Mouse (Mus musculus) gonadal fat pad, adult 2 months (tissue): Measurements from ENCODE around the gene Atf7. TPM values are rescaled to one million over a fixed set of nuclear protein-coding genes. Genes with fewer than 3 reads are reported as not detected.
"Not testable (repeated sequence)": the region's sequence is repeated elsewhere in the genome, so short reads cannot be mapped to it uniquely, and the experiment has no call there.

Experiments used
- DNase-seq: peaks from one replicate; pipeline ENCODE4 v3.0.0-alpha.2; 2012; ENCODE audit warnings: low read depth
- polyA plus RNA-seq: library from polyadenylated mRNA; depleted of rRNA; stranded (reverse); fragments of >200 nt; gene quantifications from 2 replicates; pipeline ENCODE4 v1.2.3, GENCODE M21; 2012

Gene Atf7
- polyA plus RNA-seq, 1 experiment, result 70.4 TPM

DNA sequence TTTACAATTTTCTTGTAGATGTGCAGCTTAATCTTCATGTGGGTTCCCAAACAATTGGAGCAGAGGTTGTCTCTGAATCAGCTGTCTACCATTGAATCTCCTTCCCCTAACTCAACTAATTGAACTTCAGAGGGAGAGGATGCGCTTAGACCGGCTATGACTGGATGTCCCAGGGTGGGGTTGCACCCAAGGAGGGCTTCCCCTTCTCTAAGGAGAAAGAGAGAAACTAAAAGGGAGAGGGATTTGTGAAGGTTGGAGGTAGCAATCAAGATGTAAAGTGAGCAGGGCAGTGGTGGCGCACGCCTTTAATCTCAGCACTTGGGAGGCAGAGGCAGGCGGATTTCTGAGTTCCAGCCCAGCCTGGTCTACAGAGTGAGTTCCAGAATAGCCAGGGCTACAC lies 5.8 kb downstream of the Atf7 start:
- DNase-seq, result no peak

DNA sequence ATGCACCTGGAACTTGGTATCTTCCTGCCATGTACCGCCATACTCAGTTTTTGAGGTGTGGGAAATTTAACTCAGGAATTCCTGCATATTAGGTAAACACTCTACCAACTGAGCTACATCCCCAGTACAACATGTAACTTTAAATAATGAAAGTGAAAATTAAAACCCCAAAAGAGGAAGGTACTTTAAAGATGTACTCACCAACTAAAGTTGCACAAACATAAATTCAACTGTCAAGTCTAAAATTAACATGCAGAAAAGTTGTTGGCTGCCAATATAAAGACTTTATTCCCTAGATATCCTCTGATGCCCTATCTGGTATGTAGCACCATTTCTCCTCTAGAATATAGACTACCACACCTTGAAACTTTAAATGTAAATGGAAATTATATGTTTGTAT lies 7.6 kb downstream of the Atf7 start:
- DNase-seq, result no peak

DNA sequence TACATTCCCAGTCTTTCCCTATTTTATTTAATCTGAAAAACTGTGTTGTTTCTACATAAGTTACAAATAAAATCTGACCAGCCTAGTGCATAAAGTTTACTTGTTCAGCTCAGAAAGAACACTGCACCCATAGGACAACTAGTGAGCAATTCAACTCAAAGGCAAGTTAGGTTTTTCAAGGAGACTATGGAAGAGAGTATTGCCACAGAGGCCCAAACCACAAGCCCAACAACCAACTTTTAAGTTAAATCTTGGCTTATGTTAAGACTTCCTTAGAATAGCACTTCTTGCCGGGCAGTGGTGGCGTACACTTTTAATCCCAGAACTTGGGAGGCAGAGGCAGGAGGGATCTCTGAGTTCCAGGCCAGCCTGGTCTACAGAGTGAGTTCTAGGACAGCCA lies 9.1 kb downstream of the Atf7 start:
- DNase-seq, result no peak

DNA sequence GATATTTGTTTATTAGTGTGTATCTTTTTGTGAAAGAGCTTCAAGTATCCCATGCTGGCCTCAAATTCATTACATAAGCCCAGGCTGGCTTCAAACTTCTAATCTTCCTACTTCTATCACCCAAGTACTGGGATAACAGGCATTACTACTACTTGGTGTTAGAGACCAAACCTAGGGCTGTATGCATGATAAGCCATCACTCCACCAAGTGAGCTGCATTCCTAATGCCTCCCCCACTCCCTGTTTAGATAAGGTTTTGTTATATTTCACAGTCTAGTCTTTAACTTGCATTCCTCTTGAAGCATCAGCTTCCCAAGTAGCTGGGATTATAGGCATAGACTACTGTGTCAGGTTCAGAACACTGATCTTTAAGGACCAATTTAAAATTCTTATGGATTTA lies 11.0 kb downstream of the Atf7 start:
- no peak for DNase-seq

DNA sequence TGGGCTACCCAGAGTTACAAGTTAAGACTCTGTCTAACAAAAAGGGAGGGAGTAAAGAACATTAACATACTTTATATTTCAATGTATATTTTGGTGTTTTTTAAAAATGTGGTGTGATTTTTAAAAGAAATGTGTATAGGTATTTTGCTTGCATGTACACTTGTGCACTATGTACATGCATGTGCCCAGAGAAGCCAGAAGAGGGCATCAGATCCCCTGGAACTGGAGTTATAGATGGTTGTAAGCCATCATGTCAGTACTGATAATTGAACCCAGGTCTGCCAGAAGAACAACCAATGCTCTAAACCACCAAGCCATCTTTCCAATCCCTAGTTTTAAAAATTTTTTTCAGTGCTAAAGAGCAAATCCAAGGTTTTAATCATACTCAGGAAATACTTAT lies 12.3 kb downstream of the Atf7 start:
- no peak for DNase-seq

DNA sequence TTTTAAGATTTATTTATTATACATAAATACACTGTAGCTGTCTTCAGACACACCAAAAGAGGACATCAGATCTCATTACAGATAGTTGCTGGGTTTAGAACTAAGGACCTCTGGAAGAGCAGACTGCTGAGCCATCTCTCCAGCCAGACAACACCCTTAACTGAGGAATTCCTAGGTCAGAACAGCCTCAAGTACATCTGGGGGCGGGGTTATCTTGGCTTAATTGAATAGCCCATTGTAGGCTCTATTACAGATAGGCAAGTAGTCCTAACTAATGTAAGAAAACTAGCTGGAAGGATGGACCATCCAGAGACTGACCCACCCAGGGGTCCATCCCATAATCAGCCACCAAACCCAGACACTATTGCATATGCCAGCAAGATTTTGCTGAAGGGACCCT lies 16.7 kb downstream of the Atf7 start:
- DNase-seq, result not testable (repeated sequence)

DNA sequence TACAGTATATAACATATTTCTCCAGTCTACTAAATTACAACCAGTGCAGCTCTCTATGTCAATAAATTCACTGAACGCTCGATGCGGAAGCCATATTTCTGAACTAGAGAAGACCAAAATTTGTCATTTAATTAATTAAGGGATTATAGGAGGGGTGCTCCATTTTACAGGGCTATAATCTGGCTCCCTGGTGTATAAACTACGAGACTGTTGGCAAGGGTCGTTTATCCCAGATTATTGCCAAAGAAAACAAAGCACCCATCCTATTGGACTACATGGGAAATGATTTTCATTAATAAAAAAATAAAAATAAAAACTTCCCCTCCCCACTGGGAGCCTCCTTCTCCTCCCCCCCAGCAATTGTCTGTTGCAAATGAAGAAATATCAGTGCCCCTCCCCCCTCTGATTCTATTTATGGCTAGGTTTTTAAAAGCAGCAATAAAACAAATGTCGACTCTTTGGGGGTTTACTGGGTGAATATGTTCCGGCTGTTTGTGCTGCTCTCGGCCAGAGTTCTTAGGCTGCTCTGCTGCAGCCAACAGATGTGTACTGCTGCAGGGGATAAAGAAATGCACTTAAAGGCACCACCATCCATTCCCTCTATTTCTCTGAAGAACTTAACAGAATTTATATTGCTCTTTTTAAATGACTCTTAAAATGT lies 31.1 kb downstream of the Atf7 start:
- no peak for DNase-seq

DNA sequence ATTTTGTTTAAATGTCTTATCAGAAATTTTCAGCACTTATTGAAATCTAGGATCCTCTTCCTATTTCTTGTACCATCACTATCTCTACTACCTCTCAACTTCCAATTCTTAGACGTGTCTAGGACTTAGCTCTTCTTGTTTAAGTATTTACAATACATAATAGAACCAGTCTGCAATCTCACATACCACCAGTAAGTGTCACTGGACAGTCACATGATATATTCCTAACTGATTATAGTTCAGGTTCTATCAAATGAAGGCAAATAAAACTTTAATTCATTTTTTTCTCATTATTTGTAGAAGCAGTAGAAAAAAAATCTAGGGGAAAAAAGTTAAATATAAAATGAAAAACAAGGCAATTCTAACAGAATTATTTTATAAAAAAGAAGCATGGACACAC lies 32.6 kb downstream of the Atf7 start:
- DNase-seq, result no peak

DNA sequence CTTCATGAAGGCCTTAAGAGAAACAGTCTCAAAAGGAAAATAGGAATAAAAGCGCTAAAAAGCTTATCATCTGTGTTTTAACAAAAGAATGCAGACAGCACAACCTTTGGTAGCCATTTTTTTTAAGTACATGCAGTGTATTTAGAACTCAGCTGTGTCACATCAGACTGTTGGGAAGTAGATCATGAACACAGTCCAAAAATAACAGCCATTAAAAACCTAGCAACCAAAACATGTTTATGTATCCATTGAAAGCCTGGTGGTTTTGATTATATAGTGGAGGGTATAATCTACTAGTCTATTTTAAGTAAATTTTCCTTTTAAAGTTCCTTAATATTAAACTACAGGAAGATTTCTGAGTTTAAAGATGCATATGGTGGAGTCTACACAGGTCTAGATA lies 34.7 kb downstream of the Atf7 start:
- no peak for DNase-seq

DNA sequence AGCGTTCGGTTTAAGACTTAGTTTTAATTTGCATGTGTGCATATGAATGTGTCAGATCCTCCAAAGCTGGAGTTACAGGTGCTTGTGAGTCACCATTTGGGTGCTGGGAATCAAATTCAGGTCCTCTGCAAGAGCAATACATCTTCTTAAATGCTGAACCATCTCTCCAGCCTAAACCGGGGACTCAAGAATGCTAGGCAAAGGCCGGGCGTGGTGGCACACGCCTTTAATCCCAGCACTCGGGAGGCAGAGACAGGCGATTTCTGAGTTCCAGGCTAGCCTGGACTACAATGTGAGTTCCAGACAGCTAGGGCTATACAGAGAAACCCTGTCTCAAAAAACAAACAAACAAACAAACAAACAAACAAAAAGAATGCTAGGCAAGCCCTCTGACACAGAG lies 35.4 kb downstream of the Atf7 start:
- no peak for DNase-seq

DNA sequence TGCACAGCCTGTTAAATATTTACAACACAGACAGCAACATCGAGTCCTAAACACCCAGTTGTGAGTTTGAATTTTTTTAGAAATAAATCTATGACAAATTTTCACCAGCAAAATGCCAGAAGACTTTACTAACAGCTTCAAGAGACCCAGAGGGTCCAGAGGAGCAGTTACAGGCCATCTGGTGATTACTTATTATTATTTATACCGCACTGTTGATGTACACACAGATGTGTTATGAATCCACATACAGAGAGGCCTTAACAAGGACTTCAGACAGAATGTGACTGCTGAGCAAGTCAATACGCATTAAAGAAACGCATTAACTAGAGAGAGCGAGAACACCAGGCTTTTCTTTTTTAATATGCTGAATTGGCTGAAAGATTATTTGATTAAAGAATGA lies 39.8 kb downstream of the Atf7 start:
- no peak for DNase-seq

DNA sequence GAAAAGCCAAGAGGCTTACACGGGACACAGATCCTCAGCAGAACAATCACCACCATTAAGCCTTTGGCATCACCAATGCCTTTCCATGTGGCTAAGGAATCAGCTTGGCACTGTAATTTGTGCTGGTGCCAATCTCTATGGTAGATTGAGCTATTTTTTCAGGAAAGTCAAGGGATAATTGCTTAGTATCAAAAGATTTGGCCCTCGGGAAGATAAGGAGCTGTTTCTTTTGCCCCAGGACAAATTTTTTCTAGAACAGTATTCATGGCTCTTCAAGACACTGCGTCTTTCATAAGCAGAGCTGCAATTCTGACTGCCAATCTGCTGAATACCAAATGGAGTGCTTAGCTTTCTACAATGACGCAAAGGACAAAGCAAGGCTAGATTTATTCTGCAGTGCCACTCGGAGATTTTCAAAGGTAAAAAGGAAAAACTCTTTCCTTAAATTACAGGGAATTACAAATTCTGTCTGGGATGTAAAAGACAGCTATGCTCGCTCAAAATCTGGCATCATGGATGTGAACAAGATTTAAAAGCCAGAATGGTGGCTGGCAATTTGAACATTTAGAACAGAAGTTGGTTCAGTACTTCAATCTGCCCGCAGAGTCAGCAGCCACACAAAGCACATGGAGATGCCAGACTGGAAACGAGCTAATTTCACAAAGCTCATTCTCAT lies 41.4 kb downstream of the Atf7 start:
- DNase-seq, result no peak

DNA sequence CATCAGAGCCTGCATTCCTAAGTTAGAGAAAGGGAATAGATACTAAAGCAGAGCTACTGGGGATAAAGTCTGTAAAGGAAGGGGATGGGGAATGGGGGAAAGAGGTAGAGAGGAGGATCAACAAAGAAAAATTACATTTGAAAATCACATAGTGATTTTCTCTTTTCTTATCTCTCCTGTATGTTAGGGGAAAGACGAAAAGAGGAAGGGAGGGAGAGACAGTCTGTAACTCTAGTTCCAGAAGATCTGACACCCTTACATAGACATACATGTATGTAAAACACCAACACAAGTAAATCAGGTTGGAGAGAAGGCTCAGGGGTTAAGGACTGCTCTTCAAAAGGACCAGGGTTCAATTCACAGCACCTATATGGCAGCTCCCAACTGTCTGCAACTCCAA lies 44.1 kb downstream of the Atf7 start:
- DNase-seq, result no peak

DNA sequence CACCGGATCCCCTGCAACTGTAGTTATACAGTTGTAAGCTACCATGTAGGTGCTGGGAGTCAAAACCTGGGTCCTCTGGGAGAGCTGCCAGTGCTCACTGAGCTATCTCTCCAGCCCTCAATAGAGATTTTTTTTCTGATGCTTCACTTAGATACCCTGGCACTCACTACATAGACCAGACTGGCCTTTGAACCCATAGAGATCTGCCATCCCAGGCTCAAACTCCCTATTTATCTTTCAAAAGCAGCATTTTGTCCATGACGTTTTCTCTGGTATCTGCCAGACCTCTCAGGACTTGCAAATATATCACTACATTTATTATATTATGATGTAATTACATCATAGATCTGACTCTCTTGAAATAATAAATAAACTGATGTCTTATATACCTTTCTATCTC lies 46.9 kb downstream of the Atf7 start:
- no peak for DNase-seq

DNA sequence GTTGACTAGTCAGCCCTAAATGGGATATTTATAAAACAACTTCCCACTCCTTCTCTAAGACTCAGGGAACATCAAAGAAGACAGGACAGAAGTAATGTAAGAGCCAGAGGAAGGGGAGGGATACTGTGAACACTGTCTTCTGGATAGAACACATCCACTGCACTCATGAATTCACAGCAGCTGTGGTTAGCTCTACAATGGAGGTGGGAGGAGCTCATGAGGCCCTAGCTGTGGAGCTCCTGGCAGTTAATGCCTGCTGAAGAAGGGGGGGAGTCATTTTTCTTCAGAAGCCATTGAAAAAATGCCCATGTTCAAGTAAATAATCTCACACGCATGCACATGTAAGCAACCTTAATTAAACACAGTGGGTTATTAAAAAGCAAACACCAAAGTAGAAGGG lies 48.3 kb downstream of the Atf7 start:
- no peak for DNase-seq

DNA sequence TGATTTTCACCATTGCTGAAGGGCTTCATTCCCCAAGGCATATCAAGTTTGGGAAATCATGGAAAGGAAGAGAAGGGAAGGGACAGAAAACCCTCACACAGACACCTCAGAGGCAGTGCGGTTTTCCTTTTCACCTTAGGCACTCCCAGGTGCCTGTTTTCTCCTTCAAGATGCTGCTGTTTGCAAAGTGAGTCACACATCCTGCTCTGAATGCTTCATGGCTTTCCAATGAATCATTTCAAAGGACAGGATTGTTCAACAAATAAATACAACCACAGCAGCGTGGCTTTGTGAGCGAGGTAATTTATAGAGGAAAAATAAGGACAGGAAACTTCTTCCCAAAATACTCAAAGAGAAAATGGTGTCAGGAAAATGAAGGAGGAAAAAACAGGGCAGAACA lies 53.2 kb downstream of the Atf7 start:
- no peak for DNase-seq

DNA sequence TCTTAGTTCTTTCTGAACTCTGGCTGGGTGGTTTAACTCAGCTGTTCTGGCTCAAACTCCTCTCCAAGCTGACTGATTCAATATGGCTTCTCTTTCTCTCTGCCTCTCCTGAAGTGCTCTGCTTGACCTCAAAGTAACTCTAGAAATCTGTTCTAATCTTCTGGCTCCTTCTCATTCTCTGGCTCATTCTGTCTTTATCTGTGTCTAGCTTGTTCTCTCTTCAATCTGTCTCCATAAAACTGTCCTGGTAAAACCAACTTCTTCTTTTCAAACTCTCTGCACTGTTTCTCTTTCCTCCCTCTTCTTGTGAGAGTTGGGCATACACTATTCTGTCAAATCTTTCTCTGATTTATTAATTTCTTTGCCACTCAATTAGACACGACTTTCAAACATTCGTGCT lies 57.4 kb downstream of the Atf7 start:
- no peak for DNase-seq

DNA sequence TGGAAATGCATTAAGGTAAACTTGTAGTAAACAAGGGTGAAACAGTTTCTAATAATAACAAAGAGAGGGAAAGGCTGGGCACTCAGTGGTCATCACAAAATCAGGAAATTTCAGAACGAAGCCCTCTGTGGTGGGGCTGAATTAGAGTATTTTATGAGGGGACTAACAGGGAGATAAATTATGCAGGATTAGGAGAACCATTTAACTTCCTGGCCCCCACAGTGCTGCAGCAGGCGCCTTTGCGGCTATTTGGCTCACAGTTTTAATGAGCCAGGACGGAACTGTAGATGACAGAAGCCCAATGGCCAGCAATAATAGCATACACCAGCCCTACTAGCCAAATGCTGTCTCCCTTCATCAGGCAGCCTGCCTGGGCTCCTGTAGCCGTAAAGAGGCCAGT lies 61.6 kb downstream of the Atf7 start:
- no peak for DNase-seq

DNA sequence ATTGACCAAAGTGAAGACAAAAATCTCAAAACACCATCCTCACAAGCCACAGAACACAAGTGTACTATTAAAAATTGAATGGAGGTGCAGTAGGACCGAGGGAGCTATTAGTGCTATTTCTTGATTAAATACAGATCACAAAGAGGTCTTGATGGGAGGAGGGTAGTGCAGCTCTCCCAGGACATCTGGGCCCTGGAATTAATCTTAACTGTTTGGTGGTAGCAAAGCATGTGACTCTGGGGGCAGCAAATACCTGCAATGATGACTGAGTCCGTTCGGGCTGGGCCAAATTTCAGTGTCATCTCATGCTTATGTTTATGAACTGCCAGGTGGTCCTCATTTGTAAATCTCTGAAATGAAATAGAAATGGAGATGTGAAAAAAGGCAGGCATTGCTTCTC lies 62.2 kb downstream of the Atf7 start:
- no peak for DNase-seq

DNA sequence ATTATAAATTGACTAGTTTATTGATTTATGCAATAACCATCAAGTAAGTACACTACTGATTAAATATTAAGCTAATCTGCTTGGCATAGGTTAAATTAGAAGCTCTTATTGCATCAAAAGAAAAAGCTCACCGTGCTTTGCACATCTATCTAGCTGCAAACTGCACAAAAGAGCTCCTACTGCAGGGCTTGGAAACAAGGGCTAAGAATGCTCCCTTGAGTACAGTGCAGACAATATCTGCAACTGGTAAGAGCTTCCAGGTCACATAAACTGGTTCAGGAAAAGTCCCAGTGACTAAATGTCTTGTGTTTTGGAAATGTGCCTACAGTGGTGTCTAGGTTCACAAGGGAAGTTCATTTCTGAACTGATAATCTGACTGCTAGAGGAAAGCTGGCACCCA lies 62.8 kb downstream of the Atf7 start:
- DNase-seq, result no peak

DNA sequence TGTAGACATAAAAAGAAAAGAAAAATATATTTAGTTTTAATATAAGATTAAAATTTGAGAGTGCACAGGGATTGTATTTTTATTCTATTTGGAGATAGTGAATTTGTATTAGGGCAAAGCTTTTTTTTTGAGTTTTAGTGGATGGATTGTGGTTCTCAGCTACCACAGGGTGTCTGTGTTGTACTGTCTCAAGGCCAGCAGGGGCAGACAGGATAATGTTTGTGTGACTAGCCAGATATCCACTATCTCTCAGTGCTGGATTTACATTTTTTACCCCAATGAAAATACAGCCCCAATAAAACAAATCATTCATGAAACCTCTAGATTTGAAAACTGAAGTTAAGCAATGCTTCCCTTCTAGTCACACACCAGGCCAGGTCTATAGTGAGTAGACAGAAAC lies 67.7 kb downstream of the Atf7 start:
- DNase-seq, result no peak

DNA sequence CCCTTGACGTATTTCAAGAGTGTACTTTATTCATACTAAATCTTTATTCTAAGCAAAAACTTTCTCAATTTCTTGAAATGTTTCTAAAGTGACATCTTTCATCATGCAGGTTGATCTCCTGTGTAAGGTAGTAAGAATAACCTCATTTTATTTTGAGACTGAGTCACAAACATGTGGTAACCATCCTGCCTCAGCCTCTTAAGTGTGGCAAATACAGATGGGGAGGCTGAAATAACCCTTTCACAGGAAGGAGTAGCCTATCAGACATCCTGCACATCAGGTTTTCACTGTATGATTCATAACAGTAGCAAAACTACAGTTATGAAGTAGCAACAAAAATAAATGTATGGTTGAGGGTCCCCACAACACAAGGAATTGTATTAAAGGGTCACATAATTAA lies 69.7 kb downstream of the Atf7 start:
- DNase-seq, result no peak

DNA sequence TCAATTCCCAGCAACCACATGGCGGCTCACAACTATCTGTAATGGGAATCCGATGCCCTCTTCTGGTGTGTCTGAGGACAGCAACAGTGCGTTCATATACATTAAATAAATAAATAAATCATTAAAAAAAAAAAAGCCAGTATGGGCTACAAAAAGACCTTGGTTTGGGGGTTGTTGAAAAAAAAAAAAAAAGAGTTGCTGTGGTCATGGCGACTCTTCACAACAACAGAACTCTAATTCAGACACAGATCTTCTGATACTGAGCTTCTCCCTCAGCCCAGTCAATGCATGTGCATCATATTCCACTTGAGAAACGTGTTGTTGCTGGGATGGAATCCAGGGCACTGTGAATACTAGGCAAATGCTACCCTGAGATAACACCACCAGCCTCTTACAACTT lies 72.7 kb downstream of the Atf7 start:
- DNase-seq, result no peak

DNA sequence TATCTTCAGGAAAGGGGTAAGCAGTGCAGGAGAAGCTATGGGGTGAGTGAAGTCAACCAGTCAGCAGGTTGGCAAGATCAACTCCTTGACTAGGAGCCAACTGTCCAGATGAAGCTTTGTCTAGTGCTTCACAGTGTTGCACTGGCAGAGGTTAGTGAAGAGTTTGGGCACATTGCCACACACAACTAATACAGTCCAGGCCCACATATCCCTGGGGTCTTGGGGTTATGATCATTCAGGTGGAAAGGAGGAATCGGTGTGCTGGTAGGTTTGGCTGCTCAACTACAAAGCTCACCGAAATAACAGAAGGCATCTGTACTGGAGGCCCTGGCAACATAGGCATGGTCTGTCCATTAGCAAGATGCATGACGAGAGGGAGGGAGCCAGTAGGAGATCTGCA lies 77.8 kb downstream of the Atf7 start:
- DNase-seq, result no peak
